Mouse (Mus musculus): ENCODE results near the gene Apoc3.

Gene Apoc3

DNA sequence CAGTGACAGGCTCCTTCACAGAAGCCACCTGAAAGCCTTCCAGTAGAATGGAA is at the start of gene Apoc3:
Gene Apoc3 (minus strand): TSS at position 41 of the 53 bp plus-strand sequence.
- no peak for DNase-seq (ENCODE audit: low spot score)

- peak; percentile 94 for DNase-seq (ENCODE audit: low spot score)
These were observed 47.4 kb upstream of the Apoc3 start, which contains the start of gene Bud13 for GRCm38 (mm10) chr9:46282631-46283436. TSS of gene Bud13 (plus strand) at chr9:46283008.

DNA sequence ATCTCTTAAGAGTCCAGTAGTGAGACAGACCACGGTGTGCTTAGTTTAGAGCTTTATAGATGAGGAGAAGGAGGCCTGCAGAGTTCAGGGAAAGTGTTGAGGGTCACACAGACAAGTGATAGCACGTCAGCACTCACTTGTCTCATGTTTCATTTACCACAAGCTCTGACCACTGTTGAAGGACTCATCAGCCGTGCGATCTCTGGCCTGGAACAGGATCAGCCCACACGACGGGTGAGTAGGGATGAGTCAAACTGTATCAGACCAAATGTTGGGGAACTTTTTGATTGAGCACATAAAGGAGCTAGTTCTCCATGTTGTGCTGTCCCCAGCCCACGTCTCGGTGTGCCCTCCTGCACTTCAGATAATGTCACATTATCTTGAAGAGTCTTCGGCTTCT is 39.1 kb upstream of the Apoc3 start:
- no peak for DNase-seq (ENCODE audit: low spot score)

DNA sequence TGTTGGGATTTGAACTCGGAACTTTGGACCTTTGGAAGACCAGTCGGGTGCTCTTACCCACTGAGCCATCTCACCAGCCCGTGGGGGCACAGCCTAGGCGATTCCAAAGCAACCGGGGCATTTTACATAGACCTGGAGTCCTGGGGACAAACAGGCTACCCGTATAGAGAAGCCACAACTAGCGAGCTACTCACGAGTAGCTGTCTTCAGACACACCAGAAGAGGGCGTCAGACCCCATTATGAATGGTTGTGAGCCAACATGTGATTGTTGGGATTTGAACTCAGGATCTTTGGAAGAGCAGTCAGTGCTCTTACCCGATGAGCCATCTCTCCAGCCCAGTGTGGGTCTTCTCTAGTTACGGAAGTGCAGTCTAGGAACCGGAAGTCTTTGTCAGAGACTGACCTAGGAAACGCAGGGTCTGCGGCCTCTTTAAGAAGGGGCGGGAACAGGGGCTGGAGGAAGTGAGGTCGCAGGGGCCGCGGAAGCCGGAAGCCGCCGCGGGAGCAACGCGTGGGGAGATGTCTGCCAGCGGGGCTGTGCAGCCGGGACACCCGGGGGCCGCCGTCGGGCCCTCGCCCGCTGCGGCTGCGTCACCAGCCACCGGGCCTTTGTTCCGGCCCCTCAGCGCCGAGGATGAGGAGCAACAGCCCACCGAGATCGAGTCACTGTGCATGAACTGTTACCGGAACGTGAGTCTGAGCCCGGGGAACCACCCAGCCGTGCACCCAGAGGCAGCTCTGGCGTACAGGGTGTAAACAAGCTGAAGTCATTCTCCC is 37.4 kb upstream of the Apoc3 start, which contains the start of gene Zpr1:
Gene Zpr1 (plus strand): TSS at position 388 of the 778 bp plus-strand sequence.
- DNase-seq (ENCODE audit: low spot score): peak; percentile 97

GRCm38 (mm10) chr9:46272070-46272469 is 36.6 kb upstream of the Apoc3 start:
- DNase-seq (ENCODE audit: low spot score): no peak

DNA sequence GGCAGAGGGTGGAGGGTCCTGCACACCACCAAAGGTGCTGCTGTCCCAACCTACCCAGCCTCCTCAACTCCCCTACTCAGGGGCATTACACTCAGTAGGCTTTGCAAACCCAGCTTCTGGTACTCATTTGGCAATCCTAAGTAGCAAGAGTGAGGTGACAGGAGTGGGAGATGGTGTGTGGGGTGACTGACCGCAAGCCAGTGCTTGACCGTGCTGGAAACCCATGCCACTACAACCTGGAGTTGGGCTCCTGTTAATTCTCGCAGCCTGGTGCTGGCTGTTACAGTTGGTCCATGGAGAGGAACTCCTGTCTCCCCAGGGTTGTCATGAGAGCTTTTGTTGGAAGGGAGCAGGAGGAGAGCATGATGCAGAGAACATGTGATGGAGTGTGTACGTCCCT is 35.3 kb upstream of the Apoc3 start:
- no peak for DNase-seq (ENCODE audit: low spot score)

DNA sequence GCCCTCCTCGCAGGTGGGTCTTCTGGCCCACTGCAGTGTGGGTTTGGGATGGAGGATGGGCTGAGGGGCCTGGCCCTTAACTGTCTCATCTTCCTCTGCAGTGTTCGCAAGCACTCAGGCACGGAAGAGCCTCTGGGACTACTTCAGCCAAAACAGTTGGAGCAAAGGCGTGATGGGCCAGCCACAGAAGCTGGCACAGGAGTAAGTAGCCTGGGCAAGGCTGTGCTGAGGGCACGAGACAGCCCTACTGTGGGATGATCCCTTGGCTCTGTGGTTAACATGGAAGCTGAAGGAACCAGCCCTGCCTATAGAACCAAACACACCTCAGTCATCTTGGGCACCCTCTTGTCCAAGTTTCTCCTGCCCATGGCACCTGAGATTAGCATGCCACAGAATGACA is 33.7 kb upstream of the Apoc3 start:
- no peak for DNase-seq (ENCODE audit: low spot score)

DNA sequence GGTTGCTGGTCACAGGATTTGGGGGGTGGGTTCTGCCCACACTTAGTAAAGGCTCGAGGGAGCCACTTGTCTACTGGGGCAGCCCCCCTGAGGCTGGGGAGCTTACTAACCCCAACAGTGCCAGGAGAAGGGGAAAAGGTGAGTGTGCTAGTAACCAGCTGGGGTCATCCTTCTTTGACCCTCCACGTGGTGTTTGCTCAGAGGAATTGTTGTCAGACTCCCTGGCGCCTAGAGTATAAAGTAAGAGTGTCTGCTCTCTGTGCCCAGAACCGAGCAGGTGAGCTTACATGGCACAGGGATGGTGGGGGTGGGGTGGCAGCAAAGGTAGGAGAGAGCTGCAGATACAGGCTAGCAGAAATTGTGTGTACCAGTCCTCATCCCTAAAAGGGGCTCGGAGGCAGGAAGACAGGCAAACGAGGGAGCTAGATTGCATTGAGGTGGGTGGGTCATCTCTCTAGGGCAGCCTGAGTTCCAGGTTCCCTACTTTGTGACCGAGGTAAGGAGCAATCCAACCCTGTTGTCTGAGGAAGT is 33.0 kb upstream of the Apoc3 start, which contains the start of gene Apoa5:
Gene Apoa5 (plus strand): TSS at position 291 of the 531 bp plus-strand sequence.
- no peak for DNase-seq (ENCODE audit: low spot score)

DNA sequence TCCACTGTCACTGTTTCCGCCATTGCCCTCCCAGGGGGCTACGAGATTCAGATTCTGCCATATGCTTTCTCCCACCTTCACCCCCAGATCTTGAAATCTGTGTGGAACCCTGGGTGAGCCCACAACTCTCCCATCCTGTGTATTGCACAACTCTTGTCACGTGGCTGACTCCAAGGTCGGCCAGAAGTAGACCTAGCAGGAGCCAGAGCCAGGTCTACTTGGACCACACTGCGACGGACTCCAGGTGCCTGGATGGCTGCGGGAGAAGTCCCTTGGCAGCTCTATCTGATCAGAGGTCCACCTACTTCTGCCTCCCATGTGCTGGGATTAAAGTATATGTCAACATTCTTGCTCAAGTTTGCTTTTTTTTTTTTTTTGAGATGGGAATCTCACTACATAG is 25.7 kb upstream of the Apoc3 start:
- DNase-seq (ENCODE audit: low spot score): no peak

DNA sequence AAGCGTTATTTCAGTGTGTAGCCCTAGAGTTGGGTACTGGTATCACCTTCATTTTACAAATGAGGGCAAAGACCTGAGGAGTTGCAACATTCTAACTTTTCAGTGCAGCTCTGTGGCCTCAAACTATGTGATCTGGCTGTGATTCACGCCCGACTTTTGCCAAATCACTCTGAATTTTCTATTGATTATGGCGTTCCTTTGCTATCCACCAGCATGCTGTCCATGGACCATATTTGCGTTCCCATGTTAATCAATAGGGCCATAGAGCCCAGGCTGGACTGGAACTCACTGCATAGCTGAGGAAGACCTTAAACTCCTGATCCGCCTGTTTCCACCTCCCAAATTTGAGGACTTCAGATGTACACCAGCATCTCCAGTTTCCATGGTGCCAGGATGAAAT is 23.7 kb upstream of the Apoc3 start:
- no peak for DNase-seq (ENCODE audit: low spot score)

DNA sequence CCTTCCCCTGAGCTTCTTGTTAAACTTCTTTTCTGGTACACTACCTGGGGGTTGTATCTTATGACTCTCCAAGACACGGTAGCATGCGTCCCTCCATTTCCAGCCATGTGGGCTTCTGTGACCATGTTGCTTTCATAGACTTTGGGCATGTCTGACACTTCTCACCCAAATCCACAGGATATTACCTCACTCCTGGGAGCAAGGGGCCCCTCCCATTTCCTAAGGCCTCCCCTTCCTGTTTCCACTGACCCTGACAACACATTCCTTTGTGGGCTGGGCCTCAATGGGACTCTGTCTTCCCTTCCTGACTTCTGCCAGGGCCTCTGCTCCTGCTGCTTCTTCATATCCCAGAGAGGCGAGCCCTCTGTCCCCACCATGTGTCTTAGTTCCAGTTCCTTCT is 22.1 kb upstream of the Apoc3 start:
- no peak for DNase-seq (ENCODE audit: low spot score)

DNA sequence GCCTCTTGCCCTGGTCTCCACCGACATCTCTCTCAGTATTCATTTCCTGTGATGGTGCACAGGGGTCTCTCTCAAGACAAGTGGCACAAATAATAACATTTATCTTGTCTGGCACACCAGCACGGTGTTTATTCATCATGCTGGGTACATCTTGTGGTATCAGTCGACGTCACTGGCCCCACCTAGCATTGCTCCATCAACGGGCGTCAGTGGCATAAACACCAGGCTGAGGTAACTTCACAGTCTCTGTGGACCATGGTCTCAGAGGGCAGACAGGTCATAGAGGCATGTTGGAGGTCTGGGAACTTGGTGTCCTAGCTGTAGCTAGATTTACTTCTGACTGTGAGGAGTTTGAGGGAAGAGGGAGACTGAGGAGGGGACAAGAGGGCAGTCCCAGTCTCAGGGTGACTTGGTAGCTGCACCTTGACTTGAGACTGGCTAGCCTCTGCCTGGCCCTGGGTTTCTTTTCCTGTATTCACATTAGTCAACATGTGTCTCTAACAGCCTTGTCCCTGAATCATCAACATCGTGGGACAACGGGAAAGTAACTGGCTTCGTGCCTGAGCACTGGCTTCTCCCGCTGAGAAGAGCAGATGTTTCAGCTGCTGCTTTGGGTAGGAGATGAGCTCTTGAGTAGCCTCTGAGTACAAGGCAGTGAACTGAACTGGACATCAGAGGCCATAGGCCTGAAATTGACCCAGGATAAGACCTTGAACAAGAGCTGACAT is 21.4 kb upstream of the Apoc3 start:
- no peak for DNase-seq (ENCODE audit: low spot score)

DNA sequence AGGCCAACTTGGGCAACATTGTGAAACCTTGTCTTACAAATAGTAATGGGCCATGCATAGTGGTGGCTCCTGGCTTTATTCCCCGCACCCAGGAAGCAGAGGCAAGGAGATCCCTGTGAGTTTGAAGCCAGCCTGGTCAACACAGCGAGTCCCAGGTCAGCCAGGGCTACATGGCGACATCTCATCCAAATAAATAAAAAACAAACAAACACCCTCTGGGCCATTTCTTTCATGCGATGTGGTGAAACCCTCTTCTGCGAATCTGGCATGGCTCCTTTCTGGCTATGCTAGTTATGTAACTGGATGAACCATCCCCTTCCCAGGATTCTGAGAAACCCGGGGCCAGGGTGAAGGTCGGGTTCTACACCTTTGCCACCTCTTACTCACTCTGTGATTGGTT is 20.7 kb upstream of the Apoc3 start:
- no peak for DNase-seq (ENCODE audit: low spot score)

DNA sequence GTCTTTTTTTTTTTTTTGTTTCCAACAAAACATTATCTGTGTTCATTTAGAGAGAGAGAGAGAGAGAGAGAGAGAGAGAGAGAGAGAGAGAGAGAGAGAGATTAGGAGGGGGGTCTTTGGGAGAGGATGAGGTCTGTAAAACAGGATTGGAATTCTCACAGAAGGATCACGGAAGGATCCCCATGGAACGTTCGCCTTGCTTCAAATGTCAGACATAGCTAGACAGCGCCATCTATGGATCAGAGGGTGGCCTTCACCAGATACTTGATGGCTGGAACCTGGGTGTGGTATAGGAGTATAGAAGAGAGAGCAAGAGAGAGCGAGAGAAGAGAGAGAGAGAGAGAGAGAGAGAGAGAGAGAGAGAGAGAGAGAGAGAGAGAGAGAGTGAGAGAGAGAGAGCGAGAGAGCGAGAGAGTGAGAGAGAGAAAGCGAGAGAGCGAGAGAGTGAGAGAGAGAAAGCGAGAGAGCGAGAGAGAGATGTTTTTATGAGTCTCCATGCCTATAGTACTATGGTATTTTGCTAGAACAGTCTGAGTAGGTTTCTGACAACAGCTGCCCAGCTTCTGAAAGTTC is 11.4 kb upstream of the Apoc3 start:
- DNase-seq (ENCODE audit: low spot score): peak; percentile 94

DNA sequence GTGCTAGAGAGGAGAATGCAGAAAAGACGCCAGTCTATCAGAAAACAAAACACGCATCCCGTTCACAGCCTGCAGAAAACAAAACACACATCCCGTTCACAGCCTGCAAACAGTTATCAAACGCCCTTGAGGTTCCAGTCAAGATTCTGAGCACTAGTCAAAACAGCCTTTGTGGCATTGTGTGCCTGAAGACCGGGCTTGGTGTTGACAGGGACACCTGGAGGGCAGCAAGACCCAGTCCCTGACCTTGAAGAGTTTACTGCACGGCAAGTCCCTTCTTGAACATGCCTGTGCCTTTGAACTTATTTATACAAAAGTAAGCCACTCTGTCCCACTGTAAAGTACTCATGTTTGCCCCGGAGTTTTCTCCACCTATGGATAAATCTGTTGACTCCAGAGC is 8.1 kb upstream of the Apoc3 start:
- DNase-seq (ENCODE audit: low spot score): no peak

DNA sequence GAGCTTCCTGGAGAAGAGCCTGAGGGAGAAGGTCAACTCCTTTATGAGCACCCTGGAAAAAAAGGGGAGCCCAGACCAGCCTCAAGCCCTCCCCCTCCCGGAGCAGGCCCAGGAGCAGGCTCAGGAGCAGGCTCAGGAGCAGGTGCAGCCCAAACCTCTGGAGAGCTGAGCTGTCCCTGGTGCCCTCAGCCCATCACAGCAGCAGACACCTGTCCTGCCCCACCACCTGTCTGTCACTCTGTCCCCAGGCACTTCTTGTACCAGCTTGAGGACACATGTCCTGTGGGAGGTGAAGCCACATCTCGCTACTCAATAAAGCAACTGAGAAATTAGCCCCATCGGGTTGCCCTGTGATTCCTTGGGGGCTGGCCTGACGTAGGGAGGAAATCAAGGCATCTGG is 7.7 kb upstream of the Apoc3 start:
- no peak for DNase-seq (ENCODE audit: low spot score)

GRCm38 (mm10) chr9:46241818-46242217 is 6.4 kb upstream of the Apoc3 start:
- DNase-seq (ENCODE audit: low spot score): no peak

- DNase-seq (ENCODE audit: low spot score): no peak
These were observed 5.2 kb upstream of the Apoc3 start, which contains the start of gene Apoa4 for GRCm38 (mm10) chr9:46240526-46241153. TSS of gene Apoa4 (plus strand) at chr9:46240696.

- no peak for DNase-seq (ENCODE audit: low spot score)
These were observed 3.4 kb upstream of the Apoc3 start for GRCm38 (mm10) chr9:46238850-46239249.

- no peak for DNase-seq (ENCODE audit: low spot score)
These were observed 213 bp upstream of the Apoc3 start for GRCm38 (mm10) chr9:46235649-46236048.

GRCm38 (mm10) chr9:46235196-46235595 is 240 bp downstream of the Apoc3 start:
- no peak for DNase-seq (ENCODE audit: low spot score)

DNA sequence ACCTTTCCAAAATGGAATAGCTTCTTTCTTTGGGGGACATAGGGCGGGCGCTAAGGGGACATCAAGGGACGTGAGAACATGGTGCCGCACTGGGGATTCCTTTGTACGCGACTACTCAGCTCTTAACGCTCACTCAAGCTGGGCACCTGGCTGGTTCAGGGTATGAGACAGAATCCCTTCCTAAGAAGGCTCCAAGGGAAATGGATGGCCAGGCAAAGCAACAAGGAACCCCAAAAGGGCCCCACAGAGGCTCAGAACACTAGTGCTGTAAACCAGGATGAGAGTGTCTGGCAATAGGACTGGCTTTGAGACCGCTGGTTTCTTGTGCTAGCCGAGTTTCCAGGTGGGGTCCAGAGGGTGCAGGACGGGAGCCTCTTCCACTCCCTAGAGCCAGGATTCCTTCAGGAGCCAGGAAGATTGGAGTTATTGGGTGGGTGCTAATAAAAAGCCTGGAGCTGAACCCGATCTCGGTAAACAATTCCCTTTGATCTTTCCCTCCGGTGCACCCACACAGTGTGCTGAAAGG is 4.9 kb downstream of the Apoc3 start:
- peak; percentile 35 for DNase-seq (ENCODE audit: low spot score)
